Mouse (Mus musculus): ENCODE measurements around the gene BC024063.
"Not testable (repeated sequence)": the region's sequence is repeated elsewhere in the genome, so short reads cannot be mapped to it uniquely, and the experiment has no call there.

BC024063 gene

GRCm38 (mm10) chr10:82082728-82083621 is at the start of gene BC024063:
TSS of gene BC024063 (plus strand) at chr10:82083353.
- peak; percentile 72 for DNase-seq

GRCm38 (mm10) chr10:82042191-82042590 is 41.0 kb upstream of the BC024063 start:
- no peak for DNase-seq

GRCm38 (mm10) chr10:82046603-82047002 is 36.5 kb upstream of the BC024063 start:
- DNase-seq, result no peak

- peak; percentile 90 for DNase-seq
Observed at GRCm38 (mm10) chr10:82047597-82048459, 35.3 kb upstream of the BC024063 start, which contains the start of gene Zfp873. TSS of gene Zfp873 (plus strand) at chr10:82048123.

GRCm38 (mm10) chr10:82048460-82048804 is 34.7 kb upstream of the BC024063 start:
- DNase-seq, result not testable (repeated sequence)

- DNase-seq, result not testable (repeated sequence)
Observed at GRCm38 (mm10) chr10:82083622-82083971, 444 bp downstream of the BC024063 start.

- no peak for DNase-seq
Observed at GRCm38 (mm10) chr10:82117206-82117605, 34.1 kb downstream of the BC024063 start.

- DNase-seq, result peak; percentile 92
Observed at GRCm38 (mm10) chr10:82127850-82128401, 44.8 kb downstream of the BC024063 start, which contains the start of gene AU041133. TSS of gene AU041133 (plus strand) at chr10:82128013.

- no peak for DNase-seq
Observed at GRCm38 (mm10) chr10:82145282-82145681, 62.1 kb downstream of the BC024063 start.

GRCm38 (mm10) chr10:82147571-82147970 is 64.4 kb downstream of the BC024063 start:
- DNase-seq, result no peak
